Mouse (Mus musculus): ENCODE measurements around the gene Asap3.

DNA sequence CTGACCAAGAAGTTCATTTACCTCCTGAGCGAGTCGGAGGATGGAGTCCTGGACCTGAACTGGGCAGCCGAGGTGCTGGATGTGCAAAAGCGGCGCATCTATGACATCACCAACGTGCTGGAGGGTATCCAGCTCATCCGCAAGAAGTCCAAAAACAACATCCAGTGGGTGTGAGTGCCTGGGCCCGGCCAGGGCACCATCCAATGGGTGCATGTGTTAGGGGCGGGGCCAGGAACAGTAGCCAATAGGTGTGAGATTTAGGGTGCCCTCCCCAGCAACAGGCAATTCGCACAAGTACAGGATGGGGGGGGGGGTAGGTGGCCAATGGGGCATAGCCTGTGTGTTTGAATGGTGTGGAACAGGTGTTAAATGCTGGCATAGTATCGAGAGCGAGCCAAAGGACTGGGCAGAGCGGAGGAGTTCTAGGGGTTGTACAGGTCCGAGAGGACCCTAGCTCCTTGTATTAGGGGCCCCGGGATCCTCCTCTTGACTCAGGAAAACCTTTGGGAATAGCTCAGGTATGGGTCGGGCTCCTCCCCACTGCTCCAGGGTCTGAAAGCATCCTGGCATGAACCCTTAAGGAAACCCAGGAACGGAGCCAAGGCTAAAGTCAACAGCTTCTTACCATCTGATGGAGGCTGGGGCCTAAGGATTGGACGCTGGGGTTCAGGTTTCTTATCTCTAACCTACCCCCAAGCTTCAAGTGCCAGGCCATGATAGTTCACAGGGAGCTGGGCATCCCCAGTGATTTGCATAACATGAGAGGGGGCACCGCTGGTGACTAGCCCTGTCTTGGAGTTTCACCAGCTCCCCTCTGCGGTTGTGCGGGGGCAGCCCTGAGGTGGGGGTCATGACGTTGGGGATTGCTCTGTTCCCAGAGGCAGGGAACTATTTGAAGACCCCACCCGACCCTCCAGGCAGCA is 25.5 kb upstream of the Asap3 start:
- TF ChIP-seq POLR2A (IDR thresholded peaks at IDR 0.05; ENCODE audit: borderline replicate concordance, insufficient read depth, low read length) (no peak), CTCF (IDR thresholded peaks at IDR 0.05; ENCODE audit: borderline replicate concordance, insufficient read depth, low read depth, low read length) (no peak)
